Mouse (Mus musculus) liver, adult 2 months (tissue): ENCODE measurements at regions not wholly inside any gene's neighbourhood (a gene's known extent, or its start where the extent isn't known, plus 50 kb on each side); places are given as distances from the start of the nearest gene placed in this dataset.

Source experiments
- DNase-seq: peaks from one replicate; pipeline ENCODE4 v3.0.0-alpha.2; 2011; ENCODE audit warnings: low read depth, low spot score; ENCODE audit errors: extremely low read depth
- H3K27ac ChIP-seq: fragments of 200-500 bp; replicated peaks from 2 replicates; pipeline ENCODE4 v1.5.1; 2012; ENCODE audit warnings: low read depth, mild to moderate bottlenecking, control low read depth, inconsistent platforms, low read length; ENCODE audit not compliant: insufficient read depth
- H3K27me3 ChIP-seq: fragments of 200-500 bp; 2 replicates; pipeline ENCODE4 v1.6.1; 2012; ENCODE audit warnings: mild to moderate bottlenecking, moderate library complexity, low read length, inconsistent platforms; ENCODE audit not compliant: control insufficient read depth, insufficient read depth
- H3K36me3 ChIP-seq: fragments of 200-500 bp; 2 replicates; pipeline ENCODE4 v1.6.1; 2012; ENCODE audit warnings: low read length, inconsistent platforms; ENCODE audit not compliant: control insufficient read depth, insufficient read depth
- H3K4me1 ChIP-seq: fragments of 200-500 bp; 2 replicates; pipeline ENCODE4 v1.6.1; 2011; ENCODE audit warnings: low read length; ENCODE audit not compliant: control insufficient read depth, insufficient read depth
- H3K4me3 ChIP-seq: fragments of 200-500 bp; 2 replicates; pipeline ENCODE4 v1.5.1; 2011; ENCODE audit warnings: low read depth, mild to moderate bottlenecking, control low read depth, low read length, moderate library complexity; ENCODE audit not compliant: insufficient read depth
- H3K79me2 ChIP-seq: fragments of 200-500 bp; 2 replicates; pipeline ENCODE4 v1.6.1; 2012; ENCODE audit warnings: inconsistent platforms, mild to moderate bottlenecking, low read length, moderate library complexity; ENCODE audit not compliant: control insufficient read depth, insufficient read depth
- H3K9ac ChIP-seq: fragments of 200-500 bp; 2 replicates; pipeline ENCODE4 v1.6.1; 2012; ENCODE audit warnings: low read depth, mild to moderate bottlenecking, control low read depth, inconsistent platforms, low read length
- CTCF ChIP-seq: fragments of 200-500 bp; IDR thresholded peaks from 2 replicates; pipeline ENCODE4 v1.5.1; 2011; ENCODE audit warnings: low read depth, low read length, control low read depth
- POLR2A ChIP-seq: fragments of 200-500 bp; IDR thresholded peaks from 2 replicates; pipeline ENCODE4 v1.6.1; 2011; ENCODE audit warnings: low read length, control low read depth; ENCODE audit not compliant: insufficient read depth; ENCODE audit errors: extremely low read depth
- WGBS: fragments of 180-500 bp; shearing (Covaris S2); methylation state at CpG from one replicate; pipeline ENCODE4 v1.1.7; 2018; 5-methylcytosine and 5-hydroxymethylcytosine counted together

DNA sequence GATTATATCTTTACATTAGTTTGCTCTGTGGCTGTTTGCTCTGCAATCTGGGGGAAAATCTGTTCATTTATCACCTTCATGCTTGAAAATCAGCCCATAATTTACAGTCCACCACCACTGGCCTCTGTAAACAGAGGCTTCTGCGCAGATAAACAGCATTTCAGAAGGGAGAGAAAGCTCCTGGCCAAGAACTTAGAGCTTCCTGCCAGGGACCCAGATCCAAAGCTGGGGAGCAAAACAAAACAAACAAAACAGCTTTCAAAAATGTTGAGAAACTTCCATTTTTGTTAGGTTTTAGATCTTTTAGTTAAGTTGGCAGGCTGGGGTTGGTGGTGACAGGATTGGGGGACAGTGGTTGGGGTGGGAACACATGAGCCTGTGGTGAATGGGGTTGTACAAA, 666.7 kb upstream of the Kdm8 start:
- peak; percentile 27 for DNase-seq
- WGBS, result 47% methylated on average over 1 of the region's 1 CpGs
- H3K9ac ChIP-seq, result no peak overlapping the region
- no peaks in the 10 kb centered on the region for H3K4me1 ChIP-seq
- H3K79me2 ChIP-seq, result no peaks in the 10 kb centered on the region
- H3K4me3 ChIP-seq, result no peak overlapping the region
- no peaks in the 10 kb centered on the region for H3K36me3 ChIP-seq
- H3K27me3 ChIP-seq, result no peaks in the 10 kb centered on the region
- no peak overlapping the region for H3K27ac ChIP-seq
- TF ChIP-seq CTCF (no peak), POLR2A (no peak)

DNA sequence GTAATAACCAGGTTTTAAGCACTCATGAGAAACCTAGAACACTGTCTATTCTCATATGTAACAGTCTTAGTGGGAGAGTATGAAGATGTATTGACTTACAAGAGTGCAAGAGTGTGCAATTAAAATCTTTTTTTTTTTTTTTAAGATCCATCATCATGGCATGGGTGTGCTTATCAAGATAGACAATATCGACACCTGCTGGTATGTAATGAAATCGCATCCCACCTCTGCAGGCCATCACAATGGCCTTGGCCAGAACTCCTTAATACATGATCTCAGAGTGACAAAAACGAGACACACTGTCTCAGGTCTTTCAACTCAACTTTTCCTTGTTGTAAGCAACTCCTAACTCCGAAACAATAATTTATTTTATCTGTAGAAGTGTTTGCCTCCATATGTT, 661.7 kb upstream of the Kdm8 start:
- Histone ChIP-seq H3K27ac (no peak overlapping the region), H3K27me3 (no peaks in the 10 kb centered on the region), H3K79me2 (no peaks in the 10 kb centered on the region), H3K36me3 (no peaks in the 10 kb centered on the region), H3K9ac (no peak overlapping the region), H3K4me3 (no peak overlapping the region), H3K4me1 (no peaks in the 10 kb centered on the region)
- 43% methylated on average over 4 of the region's 4 CpGs for WGBS
- peak; percentile 7 for DNase-seq
- TF ChIP-seq POLR2A (no peak), CTCF (peak; percentile 29; the same call in 1 of the 2 replicates)

DNA sequence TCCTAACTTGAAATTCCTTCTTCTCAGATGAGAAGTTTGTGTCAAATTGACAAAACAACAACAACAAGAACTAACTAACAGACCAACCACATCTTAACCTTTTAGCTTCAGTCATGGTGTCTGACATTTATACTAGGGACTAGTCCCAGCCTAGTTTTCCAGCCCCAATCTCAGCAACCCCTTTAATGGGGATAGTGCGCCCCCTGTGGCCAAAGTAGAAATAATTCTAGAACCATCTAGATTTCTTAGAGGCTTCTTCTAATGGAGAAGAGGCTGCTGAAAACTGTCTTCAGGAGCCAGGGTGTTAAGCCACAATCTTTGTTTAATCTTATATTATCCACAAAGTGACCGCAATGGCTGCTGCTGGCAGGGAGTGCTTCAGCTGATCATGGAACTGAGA, 659.5 kb upstream of the Kdm8 start:
- H3K4me3 ChIP-seq, result no peak overlapping the region
- H3K27me3 ChIP-seq, result no peaks in the 10 kb centered on the region
- no peak for DNase-seq
- H3K79me2 ChIP-seq, result no peaks in the 10 kb centered on the region
- no peaks in the 10 kb centered on the region for H3K4me1 ChIP-seq
- no peaks in the 10 kb centered on the region for H3K36me3 ChIP-seq
- WGBS, result 64% methylated on average over 2 of the region's 2 CpGs
- no peak overlapping the region for H3K9ac ChIP-seq
- no peak overlapping the region for H3K27ac ChIP-seq
- TF ChIP-seq CTCF, result no peak
- TF ChIP-seq POLR2A, result no peak

- DNase-seq, result no peak
- H3K27ac ChIP-seq, result no peak overlapping the region
- no peaks in the 10 kb centered on the region for H3K4me1 ChIP-seq
- H3K79me2 ChIP-seq, result no peaks in the 10 kb centered on the region
- WGBS, result 87% methylated on average over 8 of the region's 8 CpGs
- no peak overlapping the region for H3K9ac ChIP-seq
- TF ChIP-seq CTCF (no peak), POLR2A (no peak)
- no peaks in the 10 kb centered on the region for H3K36me3 ChIP-seq
- no peak overlapping the region for H3K4me3 ChIP-seq
- H3K27me3 ChIP-seq, result no peaks in the 10 kb centered on the region
Measured at GRCm38 (mm10) chr7:124785896-124786295, 658.6 kb upstream of the Kdm8 start.

DNA sequence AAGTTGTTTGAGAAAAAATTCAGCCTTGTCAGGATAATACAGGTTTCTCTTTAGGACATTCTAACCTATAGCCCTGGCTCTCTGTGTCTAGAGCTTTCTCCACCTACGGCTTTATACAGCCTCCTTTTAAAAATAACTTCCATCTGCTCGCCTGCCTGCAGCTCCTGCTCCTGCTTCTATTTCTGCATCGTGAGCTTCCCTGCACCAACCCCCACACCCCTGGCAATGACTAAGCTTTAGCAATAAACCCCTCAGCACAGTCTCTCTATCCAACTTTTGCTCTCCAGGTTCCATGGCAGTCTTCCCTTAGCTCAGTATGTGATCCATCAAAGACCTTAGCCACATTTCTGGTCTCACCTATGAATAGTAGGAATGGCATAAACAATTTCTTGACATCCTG, 655.7 kb upstream of the Kdm8 start:
- TF ChIP-seq CTCF (no peak), POLR2A (no peak)
- H3K4me3 ChIP-seq, result no peak overlapping the region
- WGBS, result 69% methylated on average over 3 of the region's 3 CpGs

DNA sequence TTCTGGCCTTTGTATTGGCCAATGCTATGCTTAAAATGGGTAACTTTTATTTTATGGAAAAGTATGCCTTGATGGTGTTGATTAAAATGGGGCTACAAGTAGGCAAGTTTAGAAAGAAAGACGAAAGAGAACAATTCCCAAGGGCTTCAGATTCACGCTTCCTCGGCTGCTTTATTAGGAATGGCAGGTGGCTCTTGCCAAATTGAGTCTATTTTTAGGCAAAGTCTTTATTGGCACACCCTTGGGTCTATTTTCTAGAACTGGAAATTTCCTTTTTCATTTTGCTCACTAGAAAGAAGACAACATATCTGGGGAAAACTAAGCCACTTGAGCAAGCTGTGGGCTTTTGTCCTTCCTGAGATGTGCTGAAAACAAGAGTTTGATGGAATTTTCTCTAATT, 641.4 kb upstream of the Kdm8 start:
- Histone ChIP-seq H3K79me2 (no peaks in the 10 kb centered on the region), H3K36me3 (no peaks in the 10 kb centered on the region), H3K27me3 (no peaks in the 10 kb centered on the region), H3K9ac (no peak overlapping the region), H3K4me3 (no peak overlapping the region), H3K4me1 (no peaks in the 10 kb centered on the region), H3K27ac (no peak overlapping the region)
- DNase-seq, result no peak
- TF ChIP-seq POLR2A, result no peak
- TF ChIP-seq CTCF, result no peak
- 77% methylated on average over 3 of the region's 3 CpGs for WGBS

More for the DNA sequence above, 655.7 kb upstream of the Kdm8 start:
- Histone ChIP-seq H3K27me3 (no peaks in the 10 kb centered on the region), H3K27ac (no peak overlapping the region), H3K9ac (no peak overlapping the region), H3K36me3 (no peaks in the 10 kb centered on the region), H3K79me2 (no peaks in the 10 kb centered on the region), H3K4me1 (no peaks in the 10 kb centered on the region)
- no peak for DNase-seq
